Mouse (Mus musculus) hindbrain, embryonic 10.5 days (tissue): ENCODE measurements around the gene Pde11a. TPM values are rescaled to one million over a fixed set of nuclear protein-coding genes. Genes with fewer than 3 reads are reported as not detected.

ENCODE experiments used
- DNase-seq: peaks from one replicate; pipeline ENCODE4 v3.0.0-alpha.2; 2017; ENCODE audit warnings: low spot score
- H3K27ac ChIP-seq: fragments of 300-500 bp; sonication (generic); 2 replicates; pipeline ENCODE4 v1.5.1; 2016; ENCODE audit warnings: mild to moderate bottlenecking, moderate library complexity
- H3K27me3 ChIP-seq: fragments of 300-500 bp; sonication (generic); 2 replicates; pipeline ENCODE4 v1.6.1; 2016; ENCODE audit warnings: mild to moderate bottlenecking; ENCODE audit not compliant: poor library complexity, insufficient read depth, severe bottlenecking
- H3K36me3 ChIP-seq: fragments of 300-500 bp; sonication (generic); 2 replicates; pipeline ENCODE4 v1.6.1; 2016; ENCODE audit warnings: mild to moderate bottlenecking, moderate library complexity
- H3K4me1 ChIP-seq: fragments of 300-500 bp; sonication (generic); replicated peaks from 2 replicates; pipeline ENCODE4 v1.6.1; 2016; ENCODE audit warnings: mild to moderate bottlenecking
- H3K4me3 ChIP-seq: fragments of 300-500 bp; sonication (generic); 2 replicates; pipeline ENCODE4 v1.5.1; 2016; ENCODE audit warnings: mild to moderate bottlenecking, moderate library complexity
- H3K9me3 ChIP-seq: fragments of 300-500 bp; sonication (generic); 2 replicates; pipeline ENCODE4 v1.6.1; 2016; ENCODE audit warnings: mild to moderate bottlenecking, moderate library complexity
- WGBS: fragments of 180-500 bp; shearing (Covaris S2); methylation state at CpG from one replicate; pipeline ENCODE4 v1.1.7; 2016; 5-methylcytosine and 5-hydroxymethylcytosine counted together
- polyA plus RNA-seq: library from polyadenylated mRNA; unstranded; fragments of >200 nt; fragmentation: Nextera tagmentation; extraction: Ambion mirVana; gene quantifications from 2 replicates; pipeline ENCODE4 v1.2.1, GENCODE M21; 2016

Pde11a gene
- polyA plus RNA-seq, 1 experiment from 2014 or later = 0.29 TPM

DNA sequence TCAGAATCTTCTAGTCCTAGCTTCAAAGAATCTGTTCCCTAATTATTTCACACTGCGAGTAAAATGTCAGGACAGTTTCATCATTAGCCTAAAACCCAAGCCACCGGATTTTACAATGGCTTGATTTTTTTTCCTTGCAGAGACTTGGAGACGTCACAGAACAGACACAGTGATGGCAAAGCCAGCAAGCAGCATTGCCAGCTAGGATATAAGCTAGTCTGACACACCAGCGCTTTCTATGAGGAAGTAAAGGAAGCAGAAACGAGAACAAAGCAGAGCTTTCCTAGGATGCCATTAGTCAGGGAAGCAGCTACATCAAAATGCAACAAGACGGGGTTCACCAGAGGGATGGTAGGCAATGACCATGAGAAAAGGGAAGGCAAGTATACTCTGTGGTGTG is 9.3 kb upstream of the Pde11a start:
- DNase-seq = no peak

GRCm38 (mm10) chr2:76342146-76342545 is 3.6 kb upstream of the Pde11a start:
- H3K4me1 ChIP-seq = peaks cover 12% of the 10 kb centered on the region
- H3K36me3 ChIP-seq = no peaks in the 10 kb centered on the region
- no peak overlapping the region for H3K4me3 ChIP-seq
- WGBS = 91% methylated on average over 9 of the region's 9 CpGs
- H3K27me3 ChIP-seq = peaks cover 30% of the 10 kb centered on the region
- H3K9me3 ChIP-seq = no peaks in the 10 kb centered on the region
- DNase-seq = no peak
- H3K27ac ChIP-seq = no peak overlapping the region

More for the DNA sequence above, 9.3 kb upstream of the Pde11a start:
- 85% methylated on average over 6 of the region's 6 CpGs for WGBS
- H3K27ac ChIP-seq = no peak overlapping the region
- H3K27me3 ChIP-seq = no peaks in the 10 kb centered on the region
- no peaks in the 10 kb centered on the region for H3K9me3 ChIP-seq
- no peak overlapping the region for H3K4me3 ChIP-seq
- H3K36me3 ChIP-seq = no peaks in the 10 kb centered on the region
- no peaks in the 10 kb centered on the region for H3K4me1 ChIP-seq

- peaks cover 12% of the 10 kb centered on the region for H3K4me1 ChIP-seq
- no peaks in the 10 kb centered on the region for H3K36me3 ChIP-seq
- no peak overlapping the region for H3K4me3 ChIP-seq
- H3K9me3 ChIP-seq = no peaks in the 10 kb centered on the region
- peaks cover 32% of the 10 kb centered on the region for H3K27me3 ChIP-seq
- 77% methylated on average over 5 of the region's 5 CpGs for WGBS
- DNase-seq = no peak
- no peak overlapping the region for H3K27ac ChIP-seq
Observed at GRCm38 (mm10) chr2:76334596-76334995, 4.0 kb downstream of the Pde11a start.

GRCm38 (mm10) chr2:76332161-76332805 is 6.3 kb downstream of the Pde11a start:
- H3K4me1 ChIP-seq = peaks cover 7% of the 10 kb centered on the region
- DNase-seq = no peak
- H3K9me3 ChIP-seq = no peaks in the 10 kb centered on the region
- peaks cover 9% of the 10 kb centered on the region for H3K27me3 ChIP-seq
- H3K36me3 ChIP-seq = no peaks in the 10 kb centered on the region
- WGBS = 80% methylated on average over 11 of the region's 11 CpGs
- no peak overlapping the region for H3K27ac ChIP-seq
- H3K4me3 ChIP-seq = no peak overlapping the region

DNA sequence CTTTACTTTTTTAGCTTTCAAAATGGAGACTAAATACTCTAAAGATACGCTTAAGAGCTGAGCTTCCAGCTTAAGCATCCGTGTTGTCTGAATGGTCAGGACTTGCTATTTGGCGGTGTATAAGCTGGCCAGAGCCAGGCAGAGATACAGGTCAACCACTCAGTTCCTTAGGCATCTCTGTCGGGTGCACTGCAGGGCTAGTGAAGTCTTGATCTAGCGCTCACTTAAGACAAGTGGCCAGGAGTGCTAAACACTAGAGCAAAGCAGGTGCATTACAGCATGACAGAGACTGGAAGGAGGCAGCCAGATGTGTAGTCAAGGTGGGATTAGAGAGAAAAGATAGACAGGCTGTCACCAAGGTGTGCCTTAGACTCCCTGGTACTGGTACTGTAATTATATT is 8.5 kb downstream of the Pde11a start:
- Histone ChIP-seq H3K27me3 (no peaks in the 10 kb centered on the region), H3K4me3 (no peak overlapping the region), H3K9me3 (no peaks in the 10 kb centered on the region), H3K36me3 (no peaks in the 10 kb centered on the region), H3K27ac (no peak overlapping the region), H3K4me1 (peaks cover 7% of the 10 kb centered on the region)
- WGBS = 91% methylated on average over 5 of the region's 5 CpGs
- no peak for DNase-seq

DNA sequence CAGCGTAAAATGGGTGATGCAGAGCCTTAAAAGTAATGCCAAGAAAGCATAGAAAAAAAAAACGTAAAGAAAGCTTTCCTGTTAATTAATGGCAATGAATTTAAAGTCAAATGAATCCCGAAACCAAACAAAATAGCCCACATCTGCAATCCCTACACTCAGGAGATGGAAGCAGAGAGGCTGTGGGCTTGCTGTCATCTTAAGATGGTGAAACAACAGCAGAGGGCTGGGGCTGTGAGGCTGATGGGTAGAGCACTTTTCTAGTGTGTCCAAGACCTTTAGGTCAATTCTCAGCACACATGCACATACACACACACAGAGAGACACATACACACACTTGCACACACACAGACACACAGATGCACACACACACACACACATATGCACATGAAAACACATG is 12.4 kb downstream of the Pde11a start:
- no peaks in the 10 kb centered on the region for H3K36me3 ChIP-seq
- H3K27ac ChIP-seq = no peak overlapping the region
- no peaks in the 10 kb centered on the region for H3K27me3 ChIP-seq
- H3K4me1 ChIP-seq = peaks cover 7% of the 10 kb centered on the region
- 92% methylated on average over 3 of the region's 3 CpGs for WGBS
- DNase-seq = no peak
- no peak overlapping the region for H3K4me3 ChIP-seq
- no peaks in the 10 kb centered on the region for H3K9me3 ChIP-seq

GRCm38 (mm10) chr2:76324463-76324862 is 14.1 kb downstream of the Pde11a start:
- Histone ChIP-seq H3K9me3 (no peaks in the 10 kb centered on the region), H3K27ac (no peak overlapping the region), H3K4me1 (peaks cover 7% of the 10 kb centered on the region), H3K4me3 (no peak overlapping the region), H3K36me3 (no peaks in the 10 kb centered on the region), H3K27me3 (no peaks in the 10 kb centered on the region)
- 90% methylated on average over 5 of the region's 5 CpGs for WGBS
- no peak for DNase-seq

GRCm38 (mm10) chr2:76323185-76323875 is 15.2 kb downstream of the Pde11a start:
- no peak for DNase-seq
- 88% methylated on average over 21 of the region's 21 CpGs for WGBS
- Histone ChIP-seq H3K4me3 (no peak overlapping the region), H3K9me3 (no peaks in the 10 kb centered on the region), H3K4me1 (no peaks in the 10 kb centered on the region; the same call in 1 of the 2 replicates), H3K27ac (no peak overlapping the region), H3K27me3 (no peaks in the 10 kb centered on the region), H3K36me3 (no peaks in the 10 kb centered on the region)

- Histone ChIP-seq H3K9me3 (no peaks in the 10 kb centered on the region), H3K4me1 (no peaks in the 10 kb centered on the region; the same call in 1 of the 2 replicates), H3K4me3 (no peak overlapping the region), H3K27me3 (no peaks in the 10 kb centered on the region), H3K36me3 (no peaks in the 10 kb centered on the region), H3K27ac (no peak overlapping the region)
- 91% methylated on average over 6 of the region's 6 CpGs for WGBS
- DNase-seq = no peak
Observed at GRCm38 (mm10) chr2:76320336-76320735, 18.2 kb downstream of the Pde11a start.

DNA sequence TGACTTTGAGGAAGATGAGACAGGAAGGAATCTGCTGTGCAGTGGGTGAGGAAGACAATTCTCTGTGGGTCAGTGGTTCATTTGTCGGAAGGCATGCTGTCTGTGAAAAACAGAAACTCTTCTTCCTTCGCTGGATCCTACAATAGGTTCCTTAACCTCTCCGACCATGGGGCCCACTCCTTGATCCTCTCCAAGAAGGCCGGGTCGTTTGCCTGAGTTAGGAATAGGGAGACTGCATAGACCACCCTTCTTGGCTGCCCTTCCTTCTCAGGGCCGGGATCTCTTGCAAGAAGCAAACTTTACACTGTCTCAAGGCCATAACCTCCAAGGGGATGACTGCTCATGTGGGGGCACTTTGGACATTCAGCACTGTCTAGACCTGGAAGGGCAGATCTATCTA is 19.3 kb downstream of the Pde11a start:
- no peak for DNase-seq
- Histone ChIP-seq H3K4me1 (no peaks in the 10 kb centered on the region; the same call in 1 of the 2 replicates), H3K4me3 (no peak overlapping the region), H3K27me3 (no peaks in the 10 kb centered on the region), H3K9me3 (no peaks in the 10 kb centered on the region), H3K27ac (no peak overlapping the region), H3K36me3 (no peaks in the 10 kb centered on the region)
- WGBS = 88% methylated on average over 6 of the region's 6 CpGs

DNA sequence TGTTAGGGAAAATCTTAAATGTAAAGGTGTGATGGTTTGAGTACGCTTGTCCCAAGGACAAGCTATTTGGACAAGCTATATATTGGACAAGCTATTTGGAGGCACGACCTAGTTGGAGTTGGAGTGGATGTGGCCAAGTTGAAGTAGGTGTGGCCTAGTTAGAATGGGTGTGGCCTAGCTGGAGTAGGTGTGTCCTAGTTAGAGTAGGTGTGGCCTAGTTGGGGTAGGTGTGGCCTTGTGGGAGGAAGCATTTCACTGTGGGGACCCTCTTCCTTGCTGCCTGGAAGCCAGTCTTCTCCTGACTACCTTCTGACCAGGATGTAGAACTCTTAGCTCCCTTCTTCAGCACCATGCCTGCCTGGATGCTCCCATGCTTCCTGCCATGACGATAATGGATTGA is 50.9 kb downstream of the Pde11a start:
- WGBS = 92% methylated on average over 3 of the region's 3 CpGs

DNA sequence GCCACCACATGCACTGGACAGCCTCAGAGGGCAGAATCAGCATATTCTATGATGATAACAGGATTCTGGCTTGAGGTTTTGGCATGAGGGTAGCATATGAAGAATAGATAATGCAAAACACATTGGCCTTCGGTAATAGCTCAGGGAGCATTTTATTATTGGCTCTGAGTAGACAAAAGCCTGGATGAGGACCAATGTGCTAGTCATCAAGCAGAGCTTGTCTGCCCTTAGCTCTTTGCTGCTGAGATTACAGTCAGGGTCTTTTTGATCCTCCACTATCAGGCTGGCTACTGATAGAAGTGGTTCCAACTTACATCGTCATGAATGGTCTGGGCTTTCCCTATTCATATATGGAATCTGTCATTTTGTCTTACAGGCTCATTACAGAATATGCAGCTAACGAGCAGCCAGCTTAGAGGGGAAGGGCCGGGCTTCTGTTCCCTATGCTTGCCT is 52.3 kb downstream of the Pde11a start:
- H3K27ac ChIP-seq = no peak overlapping the region

More for the DNA sequence above, 50.9 kb downstream of the Pde11a start:
- Histone ChIP-seq H3K27me3 (no peaks in the 10 kb centered on the region), H3K4me1 (no peaks in the 10 kb centered on the region), H3K4me3 (no peak overlapping the region), H3K9me3 (0 out of 2 replicates have a peak, but pooled peaks cover 3% of the 10 kb centered on the region), H3K27ac (no peak overlapping the region), H3K36me3 (no peaks in the 10 kb centered on the region)
- DNase-seq = no peak

GRCm38 (mm10) chr2:76285150-76285549 is 53.4 kb downstream of the Pde11a start:
- Histone ChIP-seq H3K27me3 (no peaks in the 10 kb centered on the region), H3K36me3 (no peaks in the 10 kb centered on the region), H3K4me3 (no peak overlapping the region), H3K4me1 (no peaks in the 10 kb centered on the region), H3K27ac (no peak overlapping the region), H3K9me3 (0 out of 2 replicates have a peak, but pooled peaks cover 3% of the 10 kb centered on the region)
- no peak for DNase-seq
- 80% methylated on average over 3 of the region's 3 CpGs for WGBS

More for the DNA sequence above, 52.3 kb downstream of the Pde11a start:
- H3K9me3 ChIP-seq = 0 out of 2 replicates have a peak, but pooled peaks cover 3% of the 10 kb centered on the region
- no peaks in the 10 kb centered on the region for H3K4me1 ChIP-seq
- no peaks in the 10 kb centered on the region for H3K36me3 ChIP-seq
- no peak overlapping the region for H3K4me3 ChIP-seq
- no peak for DNase-seq
- no peaks in the 10 kb centered on the region for H3K27me3 ChIP-seq
- 84% methylated on average over 4 of the region's 4 CpGs for WGBS
